Mouse (Mus musculus) frontal cortex, postnatal 14 days (tissue): ENCODE data around the gene Txndc17.
"Not testable (repeated sequence)": the region's sequence is repeated elsewhere in the genome, so short reads cannot be mapped to it uniquely, and the experiment has no call there.

Experiments
- DNase-seq, 2 experiments: peaks; one replicate each; pipeline ENCODE4 v3.0.0; 2022; ENCODE audit warnings: low spot score in 2 of 2

Gene Txndc17

DNA sequence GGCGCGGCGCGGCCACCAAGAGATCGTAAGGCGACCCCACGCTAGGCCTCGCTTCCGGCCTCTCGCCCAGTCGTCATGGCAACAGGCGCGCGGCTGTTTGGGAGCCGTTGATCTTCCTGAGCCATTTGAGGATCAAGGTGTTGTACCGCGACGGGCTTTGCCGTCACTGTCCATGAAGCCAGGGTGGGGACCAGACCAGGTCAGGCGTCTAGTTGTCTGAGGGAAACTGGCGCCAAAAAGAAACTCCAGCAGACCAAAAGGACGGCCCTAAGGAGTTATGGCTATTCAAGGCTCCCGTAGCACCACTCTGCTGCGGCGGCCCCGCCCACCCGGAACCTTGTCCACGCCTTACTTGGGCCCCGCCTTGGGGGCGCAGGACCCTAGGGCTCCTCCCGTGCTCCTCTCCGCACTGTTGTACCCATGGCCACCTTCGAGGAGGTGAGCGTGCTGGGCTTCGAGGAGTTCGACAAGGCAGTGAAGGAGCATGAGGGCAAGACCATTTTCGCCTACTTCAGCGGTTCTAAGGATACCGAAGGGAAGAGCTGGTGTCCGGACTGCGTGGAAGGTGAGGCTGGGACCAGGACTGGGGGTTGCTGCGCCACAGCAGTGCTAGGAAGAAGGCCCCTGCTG, at the start of gene Txndc17, which contains the start of gene 4933427D14Rik:
Gene Txndc17 (plus strand): TSS at position 344 of the 630 bp plus-strand sequence.
Gene 4933427D14Rik (minus strand): TSS at position 256 of the 630 bp plus-strand sequence.
- DNase-seq: peak; percentile 78 to 84

DNA sequence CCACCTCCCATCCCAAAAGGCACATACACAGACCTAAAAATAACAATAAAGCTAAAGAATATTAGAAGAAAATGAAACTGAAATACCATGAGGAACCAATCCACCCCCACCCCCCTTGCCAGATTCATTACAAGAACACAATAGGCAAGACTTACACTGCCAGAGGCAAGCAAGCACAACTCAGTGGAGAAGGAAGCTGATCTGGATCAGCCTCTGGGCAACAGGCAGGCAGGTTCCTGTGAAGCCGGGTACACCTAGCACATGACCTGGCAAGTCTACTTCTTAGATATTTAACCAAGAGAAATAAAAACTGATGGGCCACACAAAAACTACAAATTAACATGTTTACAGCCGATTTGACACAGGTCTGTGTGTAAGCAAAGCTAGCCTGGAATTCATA, 44.1 kb upstream of the Txndc17 start:
- DNase-seq: no peak

DNA sequence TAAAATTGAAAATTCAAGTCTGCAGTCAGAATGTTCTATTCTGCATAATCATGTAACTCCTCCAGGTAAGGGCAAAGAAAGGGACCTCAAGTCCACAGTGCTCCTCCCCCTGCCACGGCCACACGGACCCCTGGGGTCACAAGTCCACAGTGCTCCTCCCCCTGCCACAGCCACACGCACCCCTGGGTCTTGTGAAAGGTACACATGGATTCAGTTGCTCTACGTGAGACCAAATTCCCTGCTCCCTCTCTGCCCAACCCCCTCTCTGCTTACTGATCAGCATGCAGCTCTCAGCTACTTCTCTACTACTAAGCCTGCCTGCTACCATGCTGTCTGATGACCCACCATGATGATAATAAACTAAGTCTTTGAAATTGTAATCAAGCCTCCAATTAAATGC, 37.5 kb upstream of the Txndc17 start:
- no peak for DNase-seq

DNA sequence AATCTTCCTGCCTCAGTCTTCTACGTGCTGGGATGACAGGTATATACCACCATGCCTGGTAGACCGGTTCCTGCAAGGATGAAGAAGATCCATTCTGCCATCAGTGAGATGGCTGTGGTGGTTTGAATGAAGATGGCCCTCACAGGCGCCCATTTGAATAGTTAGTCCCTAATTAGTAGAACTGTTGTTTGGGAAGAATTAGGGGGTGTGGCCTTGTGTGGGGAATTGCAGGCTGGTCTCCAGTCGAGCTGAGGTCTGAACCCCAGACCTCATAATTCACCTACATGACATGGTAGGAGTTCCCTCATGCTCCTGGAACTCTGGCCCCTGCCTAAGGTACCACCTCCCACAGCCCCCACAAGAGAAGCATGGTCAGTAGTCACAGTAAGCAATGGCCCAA, 35.4 kb upstream of the Txndc17 start:
- DNase-seq: not testable (repeated sequence)

DNA sequence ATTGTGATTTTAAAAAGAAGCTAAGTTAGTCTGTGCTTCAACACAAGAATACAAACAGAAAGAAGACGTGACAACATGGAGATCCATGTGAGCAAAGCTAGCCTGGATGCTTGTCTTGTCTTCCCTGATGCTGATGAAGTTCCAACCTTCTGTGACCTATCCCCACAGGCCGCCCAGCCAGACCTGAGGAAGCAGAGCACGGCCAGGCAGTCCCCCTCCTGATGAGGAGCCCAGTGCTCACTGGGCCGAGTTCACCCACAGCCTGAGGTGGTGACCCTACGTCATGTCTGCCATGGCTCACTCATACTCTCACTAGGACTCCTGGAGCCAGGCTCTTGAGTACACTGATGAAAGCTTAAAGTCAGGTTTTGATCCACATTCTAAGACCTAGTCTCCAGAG, 33.8 kb upstream of the Txndc17 start:
- no peak for DNase-seq

DNA sequence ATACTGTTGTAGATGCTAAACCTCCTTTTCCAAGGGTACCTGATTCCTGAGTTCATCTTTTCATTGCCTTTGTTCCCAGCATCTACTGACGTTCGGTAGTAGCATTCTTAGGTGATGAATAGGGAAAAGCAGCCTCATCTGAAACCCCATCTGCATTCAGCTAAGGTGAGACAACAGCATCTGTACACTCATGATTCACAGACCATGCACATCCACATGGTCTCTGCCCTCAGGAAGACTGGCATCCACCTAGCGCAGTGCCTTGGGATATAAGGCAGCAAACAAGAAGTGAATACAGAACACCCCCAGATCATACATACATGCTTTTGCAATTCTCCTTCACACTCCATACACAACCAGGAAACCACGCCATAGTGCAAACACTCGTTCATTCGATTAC, 32.6 kb upstream of the Txndc17 start:
- DNase-seq: no peak

DNA sequence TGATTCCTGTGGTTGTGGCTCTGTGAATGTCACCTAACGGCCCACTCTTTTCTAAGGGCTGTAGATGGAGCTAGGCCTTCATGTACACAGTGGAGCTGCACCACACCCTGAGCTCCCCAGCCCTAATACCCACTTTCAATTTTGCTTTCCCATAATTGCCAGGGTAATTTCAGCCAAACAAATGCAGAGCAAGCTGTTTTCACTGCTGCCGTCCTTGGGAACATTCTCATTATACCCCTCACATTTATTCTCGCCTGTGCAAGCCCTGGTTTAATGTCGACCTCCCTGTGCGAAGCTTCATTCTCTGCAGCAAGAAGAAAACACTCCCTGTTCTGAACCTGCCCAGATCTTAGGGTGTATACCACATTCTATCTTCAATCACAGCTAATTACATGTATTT, 31.4 kb upstream of the Txndc17 start:
- no peak for DNase-seq

DNA sequence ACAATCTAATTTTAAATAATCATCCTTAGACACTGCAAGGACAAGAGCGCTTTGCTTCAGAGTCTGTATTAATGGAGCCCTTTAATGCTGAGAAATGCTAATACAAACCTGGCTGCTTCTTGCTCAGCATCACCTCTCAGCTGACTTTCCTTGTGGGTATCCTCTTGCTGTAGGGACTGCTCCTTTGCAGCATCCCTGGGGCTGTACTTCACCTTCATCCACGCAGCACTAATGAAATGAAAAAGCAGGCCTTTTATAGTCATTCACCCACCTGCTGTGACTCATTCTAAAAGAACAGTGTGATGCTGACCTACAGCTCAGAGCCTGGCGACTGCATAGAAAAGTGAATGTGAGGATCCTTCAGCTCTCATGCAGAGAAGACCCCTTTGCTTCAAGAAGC, 30.8 kb upstream of the Txndc17 start:
- DNase-seq: no peak

DNA sequence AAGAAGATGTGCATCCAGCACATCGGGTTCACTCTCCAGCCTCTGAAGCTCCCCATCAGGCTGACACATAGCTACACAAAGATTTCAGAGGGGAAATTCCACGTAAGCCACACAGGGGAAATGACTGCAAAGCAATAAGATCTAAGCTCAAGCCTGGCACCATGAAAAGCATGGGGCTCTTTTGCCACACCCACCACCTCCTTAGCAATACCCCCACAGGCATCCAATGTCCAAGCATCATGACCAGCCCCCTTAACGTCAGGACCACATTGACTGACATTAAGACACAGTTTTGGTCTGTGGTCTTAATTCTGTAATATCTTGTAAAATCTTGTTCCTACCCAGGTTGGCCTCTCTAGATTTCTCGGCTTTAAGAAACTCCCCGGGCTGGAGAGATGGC, 26.8 kb upstream of the Txndc17 start:
- no peak for DNase-seq

DNA sequence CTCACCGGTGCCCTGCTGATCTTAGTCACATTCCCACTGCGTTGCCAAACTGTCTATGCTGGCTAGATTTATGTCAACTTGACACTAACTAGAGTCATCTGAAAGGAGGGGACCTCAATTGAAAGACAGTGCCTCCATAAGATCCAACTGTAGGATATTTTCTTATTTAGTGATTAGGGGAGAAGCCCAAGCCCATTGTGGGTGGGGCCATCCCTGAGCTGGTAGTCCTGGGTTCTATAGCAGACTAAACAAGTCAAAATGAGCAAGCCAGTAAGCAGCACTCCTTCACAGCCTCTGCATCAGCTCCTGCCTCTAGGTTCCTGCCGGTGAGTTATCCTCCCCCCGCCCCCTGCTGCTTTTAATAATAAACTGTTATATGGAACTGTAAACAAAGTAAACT, 26.2 kb upstream of the Txndc17 start:
- DNase-seq: no peak

DNA sequence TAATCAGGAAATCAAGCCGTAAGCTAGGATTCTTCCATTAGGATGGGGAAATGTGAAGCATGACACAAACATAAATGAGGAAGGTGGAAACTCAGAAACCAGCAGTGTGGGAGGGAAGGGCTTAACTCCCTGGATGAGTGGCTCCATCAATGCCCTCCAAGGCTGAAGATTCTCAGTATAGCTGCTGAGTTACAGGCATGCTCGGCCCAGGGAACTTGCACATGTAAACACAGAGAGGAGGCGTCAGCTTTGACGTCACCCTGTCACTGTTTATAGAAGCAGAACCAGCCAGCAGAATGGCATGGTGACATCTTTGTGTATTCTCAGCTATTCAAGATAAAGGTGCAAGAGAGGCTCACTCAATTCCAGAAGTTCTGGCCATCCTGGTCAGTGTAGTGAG, 23.1 kb upstream of the Txndc17 start:
- no peak for DNase-seq

DNA sequence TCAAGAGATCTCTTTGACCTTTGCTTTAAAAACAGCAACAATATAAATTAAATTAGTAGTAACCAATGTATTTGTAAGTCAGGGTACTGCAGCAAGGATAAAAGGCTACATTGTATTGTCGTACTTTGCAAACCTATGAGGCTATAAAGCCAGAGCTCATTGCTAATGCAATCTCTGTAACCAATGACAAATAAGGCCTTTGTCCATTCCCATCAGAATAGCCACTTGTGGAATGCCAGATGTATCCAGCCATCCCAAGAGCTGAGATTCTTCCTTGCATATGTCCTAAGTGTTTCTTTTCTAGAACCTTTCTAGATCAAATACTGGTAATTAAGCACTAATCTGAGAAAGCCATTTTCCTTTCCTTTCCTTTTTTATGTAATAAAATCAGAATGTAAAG, 16.5 kb upstream of the Txndc17 start:
- DNase-seq: no peak

DNA sequence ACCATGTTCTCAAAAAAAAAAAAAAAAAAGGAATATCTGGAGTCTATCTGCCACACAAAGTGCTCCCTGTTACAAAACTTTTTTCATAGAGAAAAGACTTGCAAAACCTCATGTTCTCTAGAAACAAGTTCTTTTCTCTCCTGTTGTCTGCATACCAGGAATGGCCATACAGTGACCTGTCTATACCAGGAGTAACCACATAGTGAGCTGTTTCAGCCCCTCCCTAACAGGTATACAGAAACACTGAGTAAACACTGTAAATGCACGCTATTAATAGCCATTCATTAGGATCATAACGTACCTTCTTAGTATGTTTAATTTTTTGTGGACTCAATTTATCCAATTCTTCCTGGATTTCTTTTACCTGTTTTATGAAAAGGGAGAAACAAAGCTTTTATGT, 13.1 kb upstream of the Txndc17 start:
- DNase-seq: no peak

DNA sequence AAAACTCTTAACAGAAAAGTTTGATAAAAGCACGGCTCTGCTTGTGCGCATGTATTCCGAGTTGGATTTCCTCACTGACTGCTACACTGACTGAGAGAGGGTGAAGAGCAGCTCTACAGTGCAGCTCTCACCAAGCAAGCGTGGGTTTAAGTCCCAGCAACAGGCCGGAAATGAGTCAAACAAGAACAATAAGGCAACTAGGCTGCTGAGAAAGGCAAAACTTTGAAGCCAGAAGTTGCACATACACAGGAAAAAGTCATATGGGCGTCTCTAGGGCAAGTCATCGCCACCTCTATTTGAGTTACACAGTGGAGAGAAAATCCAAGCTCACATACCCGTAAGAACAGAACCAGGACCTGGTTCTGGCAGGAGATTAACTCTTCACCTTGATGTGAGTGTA, 10.8 kb upstream of the Txndc17 start:
- DNase-seq: no peak

DNA sequence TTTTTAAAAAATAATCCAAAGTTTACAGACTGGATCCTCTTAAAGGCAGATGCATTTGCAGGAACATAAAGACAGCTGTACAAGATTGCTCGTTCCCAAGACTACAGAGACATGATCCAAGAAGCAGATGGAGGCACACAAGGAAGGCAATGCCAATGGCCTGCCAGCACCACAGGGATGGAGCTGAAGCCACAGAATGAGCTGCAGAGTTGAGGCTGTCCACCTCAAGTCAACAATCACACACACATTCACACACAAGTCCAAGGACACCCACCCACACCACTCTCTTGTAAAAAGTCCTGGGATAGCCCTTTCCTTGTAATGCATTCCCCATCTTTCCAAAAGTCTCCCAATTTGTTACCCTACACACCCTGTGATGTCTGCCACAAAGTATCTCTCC, 3.9 kb upstream of the Txndc17 start:
- no peak for DNase-seq

DNA sequence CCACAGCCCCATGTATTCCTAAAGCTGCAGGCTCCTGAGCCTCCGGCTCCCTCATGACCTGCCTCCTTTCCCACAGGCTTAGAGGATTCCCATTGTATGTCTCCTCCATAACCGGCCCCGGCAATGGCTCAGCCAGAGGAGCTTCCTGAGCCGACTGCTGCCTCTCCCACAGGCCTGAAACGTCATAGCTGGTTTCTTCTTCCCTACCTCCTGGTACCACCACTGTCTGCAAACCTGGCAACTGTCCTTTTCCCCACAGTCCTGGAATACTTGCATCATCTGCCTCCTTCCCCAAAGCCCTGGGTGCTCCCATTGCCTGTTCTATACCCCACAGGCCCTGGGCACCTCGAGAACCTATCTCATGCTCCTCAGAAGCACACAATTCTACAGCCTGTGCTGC, 2.1 kb upstream of the Txndc17 start:
- DNase-seq: no peak

DNA sequence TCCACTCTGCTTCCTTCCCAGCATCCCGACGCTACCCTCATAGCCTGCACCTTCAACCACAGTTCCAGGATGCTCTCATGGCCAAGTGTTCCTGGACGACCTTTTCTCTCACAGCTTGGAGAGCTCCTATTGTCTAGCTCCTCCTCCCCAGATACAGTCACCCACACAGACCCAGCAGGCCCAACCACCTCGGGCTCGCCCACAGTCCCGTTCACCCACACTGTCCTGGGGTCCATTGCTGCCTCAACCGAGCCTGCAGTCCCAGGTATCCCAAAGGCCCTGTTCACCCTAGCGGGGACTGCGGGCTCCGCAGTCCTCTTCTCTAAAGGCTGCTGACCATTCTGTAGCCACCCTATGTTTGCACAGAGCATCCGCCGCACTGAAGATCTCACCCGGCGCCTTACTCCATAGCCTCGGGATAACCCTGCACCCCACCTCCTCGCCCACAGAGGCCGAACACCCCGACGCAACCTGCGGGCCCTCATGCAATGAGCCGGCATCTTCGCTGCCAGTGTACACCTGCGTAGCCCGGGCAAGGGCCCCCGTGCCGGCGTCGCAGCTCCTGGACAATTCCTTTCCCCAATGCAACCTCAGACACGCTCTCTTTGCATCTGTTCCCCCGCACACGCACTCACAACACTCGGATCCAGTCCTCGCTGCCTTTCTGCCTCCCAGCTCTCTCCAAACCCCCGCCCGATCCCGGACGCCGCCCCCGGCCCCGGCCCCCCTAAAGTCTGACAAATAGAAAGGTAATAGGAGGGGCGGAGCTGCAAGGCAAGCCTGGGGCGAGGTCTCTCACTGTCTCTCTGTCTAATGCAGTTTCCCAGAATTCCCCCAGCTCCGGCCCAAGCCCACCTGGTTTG, 775 bp upstream of the Txndc17 start, which contains the start of gene Gm43951:
Gene Gm43951 (minus strand): TSS at position 500 of the 863 bp plus-strand sequence.
- no peak for DNase-seq

DNA sequence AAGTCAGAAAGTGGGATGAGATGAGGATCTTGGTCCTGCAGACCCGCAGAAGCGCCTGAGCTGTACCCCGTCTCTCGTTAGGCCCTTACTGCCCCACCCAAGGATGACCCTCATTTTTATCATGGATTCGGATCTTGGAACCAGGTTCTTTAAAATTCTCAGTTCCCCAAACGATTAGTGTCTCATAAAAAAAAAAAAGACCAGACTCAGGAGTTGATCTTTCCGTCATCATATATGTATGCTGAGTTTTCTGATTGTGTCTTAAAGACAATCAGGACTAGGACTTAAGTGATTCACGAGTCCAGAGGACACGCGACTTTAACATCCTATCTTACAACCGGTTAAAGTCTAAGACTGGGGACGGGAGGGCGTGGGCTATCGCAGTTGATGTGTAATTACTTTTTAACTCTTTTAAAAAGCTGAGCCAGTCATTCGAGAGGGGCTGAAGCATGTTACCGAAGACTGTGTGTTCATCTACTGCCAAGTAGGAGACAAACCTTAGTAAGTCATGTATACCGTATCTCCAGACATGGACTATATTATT, 559 bp downstream of the Txndc17 start:
- no peak for DNase-seq

DNA sequence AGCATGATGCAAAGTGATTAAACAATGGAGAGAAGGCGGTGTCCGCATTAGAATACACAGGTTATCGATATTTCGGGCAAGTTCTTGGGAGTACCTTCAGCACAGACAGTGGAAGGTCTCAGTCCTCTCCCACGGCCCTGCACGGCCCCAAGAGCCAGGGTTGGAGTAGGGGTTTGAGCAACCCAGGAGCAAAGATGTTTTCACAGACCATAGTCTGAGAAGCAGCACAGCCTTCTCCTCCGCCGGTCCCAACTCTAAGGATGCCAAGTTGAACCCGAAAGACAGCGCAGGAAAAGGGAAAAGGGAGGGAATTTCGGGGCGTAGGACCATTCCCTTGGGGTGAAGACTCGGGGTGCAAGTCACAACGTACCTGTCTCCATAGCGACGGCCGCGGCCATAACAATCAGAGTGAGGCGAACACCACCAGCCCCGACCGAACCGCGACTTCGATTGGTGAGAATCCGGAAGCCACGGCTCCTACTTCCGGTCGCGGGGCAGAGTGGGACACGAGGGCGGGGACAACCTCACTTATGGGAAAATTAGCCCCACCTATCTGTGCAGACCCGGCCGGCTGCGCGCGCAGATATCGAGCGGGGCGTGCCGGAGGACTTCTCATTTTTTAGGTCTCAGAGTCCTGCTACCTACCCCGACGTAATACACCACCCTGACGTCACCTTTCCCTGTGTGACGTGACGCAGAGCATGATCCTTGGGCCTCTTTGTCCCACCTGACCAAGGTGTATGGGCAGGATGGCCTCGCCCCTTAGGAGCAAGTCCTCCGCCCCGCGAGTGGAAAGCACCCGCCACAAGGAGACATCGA, 7.5 kb downstream of the Txndc17 start:
- peak; percentile 93 for DNase-seq

DNA sequence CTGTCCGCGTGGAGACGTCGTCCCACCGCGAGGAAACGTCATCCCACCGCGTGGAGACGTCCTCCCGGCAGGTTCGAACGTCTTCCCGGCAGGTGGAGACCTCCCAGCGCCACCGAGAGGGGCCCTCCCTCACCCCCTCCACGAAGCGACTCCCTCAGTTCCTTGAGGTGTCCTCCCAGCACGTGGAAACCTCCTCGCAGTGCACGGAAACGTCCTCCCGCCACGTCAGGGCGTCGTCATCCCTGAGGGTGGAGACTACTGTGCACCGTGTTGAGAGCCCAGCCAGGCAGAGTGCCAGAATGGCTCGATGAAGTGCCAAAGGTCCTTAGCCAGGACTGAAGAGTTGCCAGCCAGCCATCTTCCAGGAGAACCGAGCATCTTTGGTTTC, 8.1 kb downstream of the Txndc17 start, which contains the start of gene Med31:
Gene Med31 (minus strand): TSS at position 183 of the 388 bp plus-strand sequence.
- peak in 1 of 2 experiments; percentile 64 for DNase-seq

DNA sequence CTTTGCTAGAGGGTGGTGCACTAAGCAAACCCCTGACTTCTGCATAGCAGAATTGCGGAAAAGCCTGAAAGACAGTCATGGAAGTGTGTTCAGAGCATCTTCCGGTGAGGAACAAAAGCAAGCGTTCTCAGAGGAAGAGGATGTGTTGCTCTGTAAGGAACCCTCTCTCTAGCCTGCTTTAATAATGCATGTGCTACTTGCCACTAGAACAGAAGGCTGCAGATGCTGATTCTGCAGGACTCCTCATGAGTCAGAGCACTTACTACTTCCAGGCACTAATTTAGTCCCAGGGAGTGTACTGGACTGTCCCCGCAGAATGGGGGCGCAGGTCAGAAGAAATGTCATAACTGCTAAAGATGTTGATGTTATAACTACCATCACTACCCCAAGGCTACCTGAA, 9.8 kb downstream of the Txndc17 start:
- DNase-seq: no peak

DNA sequence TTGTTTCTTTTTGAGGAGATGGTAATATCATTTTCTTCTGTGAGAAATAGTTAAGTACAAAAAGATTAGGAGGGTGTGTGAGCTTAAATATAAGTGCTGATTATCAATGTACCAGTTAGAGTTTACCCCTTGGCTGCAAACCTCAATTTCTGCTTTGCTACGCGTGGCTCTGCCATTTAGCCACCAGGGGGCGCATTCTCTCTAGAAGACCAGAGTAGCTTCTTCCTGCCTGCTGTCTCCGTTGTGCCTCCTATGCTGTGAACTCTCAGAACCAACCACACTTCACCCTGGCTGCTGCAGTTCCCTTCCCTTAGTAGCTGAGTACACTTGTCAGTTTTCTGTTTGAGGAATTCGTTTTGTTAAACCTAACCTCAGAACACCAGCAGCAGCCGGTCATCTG, 13.9 kb downstream of the Txndc17 start:
- peak in 1 of 2 experiments; percentile 63 for DNase-seq
